Mouse (Mus musculus) liver, adult 2 months (tissue): Measurements from ENCODE around the gene C1qtnf5. TPM values are rescaled to one million over a fixed set of nuclear protein-coding genes. Genes with fewer than 3 reads are reported as not detected.

Source experiments
- DNase-seq: peaks from one replicate; pipeline ENCODE4 v3.0.0-alpha.2; 2011; ENCODE audit warnings: low read depth, low spot score; ENCODE audit errors: extremely low read depth
- H3K27ac ChIP-seq: fragments of 200-500 bp; replicated peaks from 2 replicates; pipeline ENCODE4 v1.5.1; 2012; ENCODE audit warnings: low read depth, mild to moderate bottlenecking, control low read depth, inconsistent platforms, low read length; ENCODE audit not compliant: insufficient read depth
- H3K27me3 ChIP-seq: fragments of 200-500 bp; 2 replicates; pipeline ENCODE4 v1.6.1; 2012; ENCODE audit warnings: mild to moderate bottlenecking, moderate library complexity, low read length, inconsistent platforms; ENCODE audit not compliant: control insufficient read depth, insufficient read depth
- H3K36me3 ChIP-seq: fragments of 200-500 bp; 2 replicates; pipeline ENCODE4 v1.6.1; 2012; ENCODE audit warnings: low read length, inconsistent platforms; ENCODE audit not compliant: control insufficient read depth, insufficient read depth
- H3K4me1 ChIP-seq: fragments of 200-500 bp; 2 replicates; pipeline ENCODE4 v1.6.1; 2011; ENCODE audit warnings: low read length; ENCODE audit not compliant: control insufficient read depth, insufficient read depth
- H3K4me3 ChIP-seq: fragments of 200-500 bp; 2 replicates; pipeline ENCODE4 v1.5.1; 2011; ENCODE audit warnings: low read depth, mild to moderate bottlenecking, control low read depth, low read length, moderate library complexity; ENCODE audit not compliant: insufficient read depth
- H3K79me2 ChIP-seq: fragments of 200-500 bp; 2 replicates; pipeline ENCODE4 v1.6.1; 2012; ENCODE audit warnings: inconsistent platforms, mild to moderate bottlenecking, low read length, moderate library complexity; ENCODE audit not compliant: control insufficient read depth, insufficient read depth
- H3K9ac ChIP-seq: fragments of 200-500 bp; 2 replicates; pipeline ENCODE4 v1.6.1; 2012; ENCODE audit warnings: low read depth, mild to moderate bottlenecking, control low read depth, inconsistent platforms, low read length
- CTCF ChIP-seq: fragments of 200-500 bp; IDR thresholded peaks from 2 replicates; pipeline ENCODE4 v1.5.1; 2011; ENCODE audit warnings: low read depth, low read length, control low read depth
- POLR2A ChIP-seq: fragments of 200-500 bp; IDR thresholded peaks from 2 replicates; pipeline ENCODE4 v1.6.1; 2011; ENCODE audit warnings: low read length, control low read depth; ENCODE audit not compliant: insufficient read depth; ENCODE audit errors: extremely low read depth
- WGBS: fragments of 180-500 bp; shearing (Covaris S2); methylation state at CpG from one replicate; pipeline ENCODE4 v1.1.7; 2018; 5-methylcytosine and 5-hydroxymethylcytosine counted together
- polyA plus RNA-seq: library from polyadenylated mRNA; depleted of rRNA; stranded (reverse); fragments of >200 nt; gene quantifications from 2 replicates; pipeline ENCODE4 v1.2.3, GENCODE M21; 2012
- total RNA-seq: library from RNA; depleted of rRNA; stranded (reverse); fragments of >200 nt; gene quantifications from 2 replicates; pipeline ENCODE4 v1.2.3, GENCODE M21; 2014

The C1qtnf5 gene
- total and polyA plus RNA-seq, 2 experiments: 3.0 to 5.7 TPM

DNA sequence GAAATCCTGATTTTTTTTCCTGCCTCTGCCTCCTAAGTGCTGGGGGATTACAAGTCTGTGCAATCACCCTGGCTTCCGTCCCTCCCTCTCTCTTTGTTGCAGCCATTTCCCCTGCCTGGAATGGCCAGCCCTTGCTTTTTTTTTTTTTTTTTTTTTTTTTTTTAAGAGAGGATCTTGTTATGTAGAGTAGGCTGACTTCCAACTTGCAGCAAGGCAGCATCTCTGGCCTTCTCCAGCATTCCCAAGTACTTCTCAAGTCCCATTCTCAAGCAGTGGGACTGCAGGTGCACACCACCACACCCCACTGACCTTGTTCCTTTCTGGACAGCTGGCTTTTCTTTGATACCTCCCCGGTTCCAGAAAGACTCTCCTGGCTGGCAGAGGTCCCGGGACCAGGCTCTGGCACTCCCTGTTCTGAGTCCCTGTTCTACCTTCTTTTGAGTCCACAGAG, 20.3 kb downstream of the C1qtnf5 start:
- no peaks in the 10 kb centered on the region for H3K79me2 ChIP-seq
- no peak overlapping the region for H3K4me3 ChIP-seq
- peaks cover 4% of the 10 kb centered on the region; the same call in 1 of the 2 replicates for H3K27me3 ChIP-seq
- DNase-seq: peak; percentile 56
- peaks cover 14% of the 10 kb centered on the region for H3K4me1 ChIP-seq
- H3K36me3 ChIP-seq: no peaks in the 10 kb centered on the region
- H3K9ac ChIP-seq: no peak overlapping the region
- 43% methylated on average over 3 of the region's 3 CpGs for WGBS
- no peak for TF ChIP-seq CTCF
- H3K27ac ChIP-seq: 0 out of 2 replicates have a peak overlapping the region, but pooled peaks have one; percentile 43

- H3K27me3 ChIP-seq: peaks cover 10% of the 10 kb centered on the region; the same call in 1 of the 2 replicates
- peak; percentile 28 for DNase-seq
- H3K4me1 ChIP-seq: peaks cover 18% of the 10 kb centered on the region
- WGBS: 27% methylated on average over 9 of the region's 9 CpGs
- TF ChIP-seq POLR2A (no peak), CTCF (no peak)
- peak overlapping the region; percentile 15; the same call in 1 of the 2 replicates for H3K9ac ChIP-seq
- H3K27ac ChIP-seq: peak overlapping the region; percentile 56
- peak overlapping the region; percentile 32; the same call in 1 of the 2 replicates for H3K4me3 ChIP-seq
- H3K36me3 ChIP-seq: no peaks in the 10 kb centered on the region
- H3K79me2 ChIP-seq: no peaks in the 10 kb centered on the region; the same call in 1 of the 2 replicates
Observed at GRCm38 (mm10) chr9:44129633-44130032, 22.6 kb downstream of the C1qtnf5 start.

DNA sequence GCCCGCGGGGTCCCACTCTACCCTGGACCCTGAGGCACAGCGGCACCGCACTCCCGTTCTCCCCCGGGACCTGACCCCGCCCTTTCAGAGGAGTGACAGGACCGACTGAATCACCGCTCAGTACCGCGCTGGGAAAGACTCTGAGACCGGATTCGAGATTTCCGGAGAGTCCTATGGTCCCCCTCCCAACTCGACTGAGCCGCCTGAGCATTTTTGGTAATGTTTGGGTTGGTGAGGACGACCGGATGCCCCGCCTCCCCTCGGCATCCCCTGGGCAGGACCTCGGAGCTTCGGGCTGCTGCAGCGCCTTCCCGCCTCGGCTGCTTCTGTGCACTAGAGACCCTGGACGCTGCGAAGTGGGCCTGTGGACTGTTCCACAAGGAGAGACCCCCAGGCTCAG, 23.0 kb downstream of the C1qtnf5 start:
- DNase-seq: peak; percentile 37
- WGBS: 1% methylated on average over 27 of the region's 27 CpGs
- TF ChIP-seq POLR2A (0 out of 2 replicates have a peak, but pooled peaks have one; percentile 16), CTCF (no peak)
- peaks cover 18% of the 10 kb centered on the region for H3K4me1 ChIP-seq
- peaks cover 10% of the 10 kb centered on the region; the same call in 1 of the 2 replicates for H3K27me3 ChIP-seq
- no peaks in the 10 kb centered on the region; the same call in 1 of the 2 replicates for H3K79me2 ChIP-seq
- H3K4me3 ChIP-seq: peak overlapping the region; percentile 32; the same call in 1 of the 2 replicates
- no peaks in the 10 kb centered on the region for H3K36me3 ChIP-seq
- peak overlapping the region; percentile 83 for H3K27ac ChIP-seq
- peak overlapping the region; percentile 61 for H3K9ac ChIP-seq

DNA sequence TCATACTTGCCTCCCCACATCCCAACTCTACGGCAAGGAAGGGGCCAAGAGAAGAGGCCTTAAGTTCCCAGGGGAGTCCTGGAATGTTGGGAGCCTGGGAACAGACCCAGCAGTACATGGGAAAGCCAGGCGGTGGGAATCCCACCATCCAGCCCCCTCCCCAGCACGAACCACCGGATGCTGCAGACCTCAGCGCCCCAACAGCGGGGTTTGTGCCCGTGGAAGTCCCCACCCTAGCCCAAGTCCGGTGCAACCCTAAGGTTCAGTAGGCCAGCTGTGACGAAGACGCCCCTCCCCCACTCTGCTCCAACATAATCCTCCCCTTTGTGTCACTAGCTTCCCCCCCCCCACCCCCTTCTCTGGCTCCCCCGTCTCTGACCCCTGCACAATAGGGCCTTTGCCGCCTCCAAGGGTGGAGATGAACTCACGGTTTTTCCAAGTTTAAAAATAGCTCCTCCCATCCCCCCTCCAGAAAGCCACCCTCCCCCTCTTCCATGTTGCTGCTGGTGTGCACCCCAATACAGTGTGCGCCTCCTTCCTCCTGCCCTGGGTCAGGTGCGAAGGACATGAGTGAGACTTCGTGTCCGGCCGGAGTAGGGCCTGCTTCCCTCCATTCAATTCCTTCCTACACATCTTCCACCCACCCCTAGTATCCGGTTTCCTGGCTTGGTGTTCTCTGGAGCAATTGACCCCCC, 23.7 kb downstream of the C1qtnf5 start:
- Histone ChIP-seq H3K4me1 (peaks cover 18% of the 10 kb centered on the region), H3K9ac (peak overlapping the region; percentile 61), H3K36me3 (no peaks in the 10 kb centered on the region), H3K4me3 (peak overlapping the region; percentile 2; the same call in 1 of the 2 replicates), H3K79me2 (no peaks in the 10 kb centered on the region; the same call in 1 of the 2 replicates), H3K27ac (peak overlapping the region; percentile 83), H3K27me3 (peaks cover 10% of the 10 kb centered on the region; the same call in 1 of the 2 replicates)
- TF ChIP-seq CTCF (no peak), POLR2A (no peak)
- no peak for DNase-seq
- 37% methylated on average over 18 of the region's 19 CpGs for WGBS

DNA sequence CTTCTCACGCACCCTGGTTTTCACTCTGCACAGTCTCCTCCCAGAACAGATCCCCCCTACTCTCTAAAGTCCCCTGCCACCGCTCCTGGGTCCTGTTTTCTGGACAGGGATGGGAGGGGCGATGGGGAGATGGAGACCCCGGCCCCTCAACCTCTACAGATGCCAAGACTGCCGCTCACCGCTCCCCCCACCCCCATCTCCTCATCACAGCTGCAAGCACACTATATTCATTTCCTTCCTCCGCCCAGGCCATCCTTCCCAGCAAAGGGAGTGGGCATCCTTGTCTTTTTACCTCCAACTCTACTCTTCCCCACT, 24.2 kb downstream of the C1qtnf5 start:
- Histone ChIP-seq H3K27ac (peak overlapping the region; percentile 54), H3K79me2 (no peaks in the 10 kb centered on the region; the same call in 1 of the 2 replicates), H3K4me3 (no peak overlapping the region), H3K27me3 (peaks cover 10% of the 10 kb centered on the region; the same call in 1 of the 2 replicates), H3K4me1 (peaks cover 18% of the 10 kb centered on the region), H3K9ac (no peak overlapping the region), H3K36me3 (no peaks in the 10 kb centered on the region)
- 52% methylated on average over 7 of the region's 7 CpGs for WGBS
- no peak for DNase-seq
- TF ChIP-seq CTCF (no peak), POLR2A (no peak)

DNA sequence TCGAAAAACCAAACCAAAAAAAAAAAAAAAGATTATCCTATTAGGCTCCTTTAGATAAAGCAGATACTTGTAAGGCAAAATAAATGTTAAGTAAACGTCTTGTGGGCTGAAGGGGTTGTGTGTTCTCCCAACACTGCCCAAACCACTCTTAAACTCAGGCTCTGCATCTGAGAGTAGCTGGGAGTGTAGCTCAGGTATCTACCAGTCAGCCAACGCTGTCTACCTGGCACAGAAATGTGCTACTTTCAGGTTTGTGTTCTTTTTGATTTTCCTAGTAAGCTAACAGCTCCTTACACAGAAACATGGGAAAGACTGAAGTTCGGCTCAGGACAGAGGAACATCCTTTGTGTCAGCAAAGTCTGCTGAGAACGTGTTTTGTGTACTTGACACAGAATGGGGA, 25.2 kb downstream of the C1qtnf5 start:
- 69% methylated on average over 5 of the region's 5 CpGs for WGBS
- Histone ChIP-seq H3K36me3 (no peaks in the 10 kb centered on the region), H3K27ac (no peak overlapping the region; the same call in 1 of the 2 replicates), H3K9ac (no peak overlapping the region), H3K4me3 (no peak overlapping the region), H3K4me1 (peaks cover 10% of the 10 kb centered on the region), H3K79me2 (no peaks in the 10 kb centered on the region; the same call in 1 of the 2 replicates), H3K27me3 (peaks cover 10% of the 10 kb centered on the region; the same call in 1 of the 2 replicates)
- DNase-seq: no peak
- TF ChIP-seq POLR2A (no peak), CTCF (no peak)
